In the genomic region with DNA sequence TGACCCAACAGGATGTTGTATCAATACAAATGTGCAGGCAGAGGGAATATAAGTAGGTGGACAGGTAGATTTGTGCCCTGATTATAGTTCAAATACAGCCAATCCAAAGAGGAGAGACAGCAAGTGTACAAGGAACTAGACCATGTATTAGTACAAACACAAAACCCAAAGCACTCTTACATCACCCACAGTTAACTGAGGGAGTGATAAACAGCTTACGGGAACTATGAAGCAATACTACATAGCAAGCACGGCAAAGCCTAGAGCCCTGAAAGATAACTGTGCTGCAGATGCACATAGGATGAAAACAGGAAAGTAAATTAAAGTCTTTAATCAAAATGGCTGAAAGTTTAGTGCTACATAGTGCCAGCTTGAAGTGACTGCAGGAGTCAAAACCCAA, we compare ENCODE assay signal across 25 mouse cellular contexts. TPM values are rescaled to one million over a fixed set of nuclear protein-coding genes. Genes with fewer than 3 reads are reported as not detected.
"Had no signal": no experiment of that assay in that cellular context is flagged by ENCODE, and none has a peak within 500 bp of the region (broad histone marks: within the 10 kb centered on the region; RNA-seq: fewer than 3 reads in every experiment).

No protein-coding gene starts in this region.

- ATAC-seq: lung, postnatal 0 days; midbrain, embryonic 13.5 days; midbrain, embryonic 16.5 days had no signal

- H3K4me3 ChIP-seq: lung, embryonic 15.5 days; megakaryocyte, embryonic 14.5 days; midbrain, embryonic 13.5 days; myocyte; neural tube, embryonic 13.5 days; neural tube, embryonic 15.5 days; stomach, embryonic 15.5 days had no signal

- DNase-seq: lung, adult 2 months; lung, postnatal 14 days; lung, postnatal 36 days; right cerebral cortex, postnatal 14 days; thymus, adult 2 months; thymus, postnatal 25 days; thymus, postnatal 4 days had no signal

- H3K4me2 ChIP-seq: lung, embryonic 15.5 days; midbrain, embryonic 11.5 days; midbrain, embryonic 13.5 days; neural tube, embryonic 13.5 days; neural tube, embryonic 15.5 days; stomach, embryonic 15.5 days had no signal

- H3K4me1 ChIP-seq: lung, embryonic 15.5 days; megakaryocyte, embryonic 14.5 days; midbrain, embryonic 13.5 days; neural tube, embryonic 13.5 days; neural tube, embryonic 15.5 days; stomach, embryonic 15.5 days had no signal

- H3K9ac ChIP-seq: liver, embryonic 14.5 days; lung, embryonic 15.5 days; midbrain, embryonic 13.5 days; neural tube, embryonic 13.5 days; neural tube, embryonic 15.5 days; stomach, embryonic 15.5 days had no signal

- H3K9me3 ChIP-seq: lung, embryonic 15.5 days; megakaryocyte, embryonic 14.5 days; midbrain, embryonic 13.5 days; neural tube, embryonic 13.5 days; neural tube, embryonic 15.5 days; stomach, embryonic 15.5 days had no signal

- H3K27me3 ChIP-seq: lung, embryonic 15.5 days; megakaryocyte, embryonic 14.5 days; midbrain, embryonic 13.5 days; neural tube, embryonic 13.5 days; neural tube, embryonic 15.5 days; stomach, embryonic 15.5 days had no signal

- H3K27ac ChIP-seq: liver, embryonic 14.5 days; lung, embryonic 15.5 days; macrophage; midbrain, embryonic 13.5 days; neural tube, embryonic 13.5 days; neural tube, embryonic 15.5 days; stomach, embryonic 15.5 days; stomach, postnatal 0 days had no signal

RNA-seq across cellular contexts. Expression of a gene that starts 12.9 kb away (rescaled TPM):
- polyA plus RNA-seq: liver, embryonic 14.5 days; liver, embryonic 16.5 days; lung, adult 2 months; lung, embryonic 15.5 days; lung, postnatal 0 days; macrophage; midbrain, embryonic 11.5 days; midbrain, embryonic 13.5 days; midbrain, embryonic 16.5 days; myocyte; neural tube, embryonic 11.5 days; neural tube, embryonic 13.5 days; neural tube, embryonic 15.5 days; spleen, adult 2 months; stomach, embryonic 15.5 days; stomach, postnatal 0 days; urinary bladder, adult 2 months had no signal

RNA-seq across cellular contexts. Expression of a gene that starts 16.7 kb away (rescaled TPM):
- polyA plus RNA-seq: liver, embryonic 16.5 days; lung, embryonic 15.5 days; lung, postnatal 0 days; macrophage; midbrain, embryonic 11.5 days; midbrain, embryonic 13.5 days; neural tube, embryonic 11.5 days; spleen, adult 2 months; stomach, embryonic 15.5 days; stomach, postnatal 0 days had no signal

RNA-seq across cellular contexts. Expression of a gene that starts 19.7 kb away (rescaled TPM):
- polyA plus RNA-seq: liver, embryonic 14.5 days; liver, embryonic 16.5 days; lung, adult 2 months; lung, embryonic 15.5 days; lung, postnatal 0 days; macrophage; midbrain, embryonic 11.5 days; midbrain, embryonic 13.5 days; midbrain, embryonic 16.5 days; myocyte; neural tube, embryonic 11.5 days; neural tube, embryonic 13.5 days; neural tube, embryonic 15.5 days; spleen, adult 2 months; stomach, embryonic 15.5 days; stomach, postnatal 0 days; testis, adult 2 months; thymus, adult 2 months; urinary bladder, adult 2 months had no signal

RNA-seq across cellular contexts. Expression of a gene that starts 37.8 kb away (rescaled TPM):
- polyA plus RNA-seq: liver, embryonic 14.5 days; liver, embryonic 16.5 days; lung, adult 2 months; macrophage; myocyte; neural tube, embryonic 11.5 days; urinary bladder, adult 2 months had no signal
